ENCODE assay signal across 10 mouse cellular contexts in the genomic region with DNA sequence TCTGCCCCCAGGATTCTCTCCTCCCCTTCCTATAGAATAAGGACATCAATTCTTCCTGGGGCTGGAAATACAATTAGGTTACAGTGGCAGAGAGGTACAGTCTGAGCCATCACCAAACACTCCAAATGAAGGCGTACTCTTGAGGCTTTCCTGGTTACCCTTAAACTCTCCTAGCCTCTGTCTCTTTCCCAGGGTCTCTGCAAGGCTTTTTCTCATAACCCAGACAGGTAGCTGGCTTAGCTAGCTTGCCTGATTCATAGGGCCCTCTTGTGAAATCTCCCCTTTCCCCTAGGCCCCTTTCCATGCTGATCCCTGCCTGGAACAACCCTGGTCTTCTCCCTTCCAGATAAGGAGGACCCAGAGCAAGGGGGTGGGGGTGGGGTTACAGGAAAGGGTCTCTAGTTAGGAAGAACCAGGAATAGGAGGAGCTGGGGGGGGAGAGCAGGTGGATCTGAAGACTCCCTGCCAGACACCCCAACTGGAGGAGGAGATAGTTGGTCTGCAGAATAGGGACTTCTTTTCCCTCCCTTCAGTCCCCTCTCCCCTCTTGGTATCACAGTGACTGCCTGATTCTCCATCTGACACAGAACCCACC. TPM values are rescaled to one million over a fixed set of nuclear protein-coding genes. Genes with fewer than 3 reads are reported as not detected.
DNase-seq lines count a peak whose midpoint lies in the region; ATAC-seq lines count a peak whose summit lies in the region.
"Had no signal": no experiment of that assay in that cellular context is flagged by ENCODE, and none has a peak within 500 bp of the region (broad histone marks: within the 10 kb centered on the region; RNA-seq: fewer than 3 reads in every experiment).

No protein-coding gene starts in this region.

- H3K4me3 ChIP-seq in kidney, embryonic 14.5 days (ENCODE audit: low read length), result peak overlapping the region; percentile 64; the same call in 1 of the 2 replicates
- peak overlapping the region; percentile 62 for H3K4me3 ChIP-seq in embryonic facial prominence, embryonic 12.5 days
- H3K4me3 ChIP-seq in midbrain, embryonic 14.5 days (replicated peaks; ENCODE audit: low read depth, low read length), result peak overlapping the region; percentile 42; the same call in 1 of the 2 replicates

- H3K9me3 ChIP-seq in kidney, embryonic 14.5 days (ENCODE audit: control insufficient read depth, low read length), result no peaks in the 10 kb centered on the region
- H3K9me3 ChIP-seq in embryonic facial prominence, embryonic 12.5 days, result no peaks in the 10 kb centered on the region
- H3K9me3 ChIP-seq in midbrain, embryonic 14.5 days (ENCODE audit: control insufficient read depth, low read length), result no peaks in the 10 kb centered on the region

- H3K27me3 ChIP-seq in kidney, embryonic 14.5 days (ENCODE audit: control insufficient read depth, insufficient read depth, low read length), result no peaks in the 10 kb centered on the region
- H3K27me3 ChIP-seq in embryonic facial prominence, embryonic 12.5 days, result no peaks in the 10 kb centered on the region
- no peaks in the 10 kb centered on the region for H3K27me3 ChIP-seq in midbrain, embryonic 14.5 days (ENCODE audit: control insufficient read depth, insufficient read depth, low read length)
- H3K27me3 ChIP-seq: Patski had no signal

- 73% methylated on average over 1 of the region's 1 CpGs for WGBS in kidney, embryonic 14.5 days
- WGBS in embryonic facial prominence, embryonic 12.5 days, result 57% methylated on average over 1 of the region's 1 CpGs
- WGBS in midbrain, embryonic 14.5 days, result 59% methylated on average over 1 of the region's 1 CpGs

- no peaks in the 10 kb centered on the region for H3K36me3 ChIP-seq in kidney, embryonic 14.5 days (ENCODE audit: control insufficient read depth, insufficient read depth, low read length)
- no peaks in the 10 kb centered on the region for H3K36me3 ChIP-seq in embryonic facial prominence, embryonic 12.5 days
- H3K36me3 ChIP-seq in midbrain, embryonic 14.5 days (ENCODE audit: control insufficient read depth, insufficient read depth, low read length), result no peaks in the 10 kb centered on the region

- no peak for DNase-seq in kidney, adult 9 months
- DNase-seq in induced T-regulatory cell, adult 2 months (ENCODE audit: low read depth), result peak; percentile 59
- no peak for DNase-seq in midbrain, embryonic 14.5 days
- DNase-seq in adrenal gland, postnatal 36 days, result no peak
- no peak for DNase-seq in layer of hippocampus, adult 18-20 months (ENCODE audit: low spot score in 2 of 2)
- DNase-seq: thymus, adult 18-20 months had no signal

- H3K4me1 ChIP-seq in kidney, embryonic 14.5 days (ENCODE audit: control insufficient read depth, insufficient read depth, low read length), result peaks cover 27% of the 10 kb centered on the region
- peaks cover 27% of the 10 kb centered on the region for H3K4me1 ChIP-seq in embryonic facial prominence, embryonic 12.5 days
- H3K4me1 ChIP-seq in midbrain, embryonic 14.5 days (ENCODE audit: control insufficient read depth, insufficient read depth, low read length), result peaks cover 33% of the 10 kb centered on the region

- ATAC-seq in kidney, embryonic 14.5 days (ENCODE audit: low FRiP score, low TSS enrichment), result no peak
- ATAC-seq in embryonic facial prominence, embryonic 12.5 days (ENCODE audit: insufficient number of reproducible peaks, insufficient read depth, low FRiP score, low TSS enrichment), result no peak
- ATAC-seq in midbrain, embryonic 14.5 days (ENCODE audit: low FRiP score, low TSS enrichment), result no peak
- no peak for ATAC-seq in erythroid progenitor cell, adult 5-6 weeks (replicated peaks; ENCODE audit: low FRiP score, poor library complexity, severe bottlenecking)
- ATAC-seq: Patski had no signal

- peak overlapping the region; percentile 55; the same call in 1 of the 2 replicates for H3K9ac ChIP-seq in kidney, embryonic 14.5 days (ENCODE audit: low read depth, low read length)
- H3K9ac ChIP-seq in embryonic facial prominence, embryonic 12.5 days, result peak overlapping the region; percentile 5; the same call in 1 of the 2 replicates
- H3K9ac ChIP-seq in midbrain, embryonic 14.5 days (replicated peaks; ENCODE audit: low read length), result no peak overlapping the region

- peak overlapping the region; percentile 94 for H3K4me2 ChIP-seq in kidney, embryonic 14.5 days (replicated peaks; ENCODE audit: low read depth, low read length)
- peak overlapping the region; percentile 93 for H3K4me2 ChIP-seq in embryonic facial prominence, embryonic 12.5 days (replicated peaks)
- peak overlapping the region; percentile 75 for H3K4me2 ChIP-seq in midbrain, embryonic 14.5 days (ENCODE audit: low read length)

- no peak overlapping the region for H3K27ac ChIP-seq in kidney, embryonic 14.5 days (ENCODE audit: low read depth, low read length)
- H3K27ac ChIP-seq in embryonic facial prominence, embryonic 12.5 days, result no peak overlapping the region
- no peak overlapping the region for H3K27ac ChIP-seq in midbrain, embryonic 14.5 days (replicated peaks; ENCODE audit: low read depth, low read length)

RNA-seq across cellular contexts. Expression of gene Atp2b4, which starts 1.9 kb away (rescaled TPM):
- polyA plus RNA-seq in kidney, embryonic 14.5 days (2014; fragmentation: Nextera tagmentation; extraction: Ambion mirVana), result 5.2 and 9.6 TPM in 2 replicates
- 14.1 and 15.0 TPM in 2 replicates for polyA plus RNA-seq in embryonic facial prominence, embryonic 12.5 days (2016; fragmentation: Nextera tagmentation; extraction: Ambion mirVana)
- polyA plus RNA-seq in midbrain, embryonic 14.5 days (2014; fragmentation: Nextera tagmentation; extraction: Ambion mirVana), result 14.1 and 15.6 TPM in 2 replicates
- total RNA-seq in erythroid progenitor cell, adult 5-6 weeks (2015; ENCODE audit: low replicate concordance), result 306 and 370 TPM in 2 replicates
- total RNA-seq in erythroid progenitor cell, adult 5-6 weeks (2017; ENCODE audit: low replicate concordance), result 354 and 490 TPM in 2 replicates
- total RNA-seq in adrenal gland, postnatal 36 days (2021), result 10 to 100 TPM; 21.8 to 34.7 TPM
- total RNA-seq in layer of hippocampus, adult 18-20 months (2021), result 100 to 1,000 TPM in 1 of 2 experiments, 10 to 100 TPM in 1; 70.4 to 100 TPM
